Mouse (Mus musculus) megakaryocyte-erythroid progenitor cell, adult 5-6 weeks (primary cell): Measurements from ENCODE around the gene Cyb561d2. TPM values are rescaled to one million over a fixed set of nuclear protein-coding genes. Genes with fewer than 3 reads are reported as not detected.
A peak's percentile ranks its signal among the peaks of the same experiment; 100 is the strongest.

ENCODE experiments used
- ATAC-seq: replicated peaks from 2 replicates; pipeline ENCODE4 v1.8.0; 2016; ENCODE audit warnings: mild to moderate bottlenecking, inconsistent platforms; ENCODE audit not compliant: severe bottlenecking, poor library complexity, low FRiP score, low TSS enrichment
- total RNA-seq, 2 experiments: library from RNA; stranded (forward) in 1 of 2; stranded (reverse) in 1 of 2; fragments of 200-1000, 215-1000 nt in 1 of 2; fragments of >200 nt in 1 of 2; fragmentation: Nextera tagmentation in 1 of 2; gene quantifications; 2 replicates each; pipeline ENCODE4 v1.2.3; 2014 to 2017

Cyb561d2 gene
- total RNA-seq (2014; fragmentation: Nextera tagmentation) (5.3 and 16.6 TPM in 2 replicates), total RNA-seq (2017) (14.5 and 15.0 TPM in 2 replicates)

- peak; percentile 77 for ATAC-seq
Observed at GRCm38 (mm10) chr9:107541474-107542351, at the start of gene Cyb561d2, which contains the start of gene Nprl2. TSS of gene Cyb561d2 (minus strand) at chr9:107542193. TSS of gene Nprl2 (plus strand) at chr9:107542226.

- ATAC-seq, result no peak
Observed at GRCm38 (mm10) chr9:107590773-107591060, 48.7 kb upstream of the Cyb561d2 start.

GRCm38 (mm10) chr9:107590058-107590772 is 48.2 kb upstream of the Cyb561d2 start:
- peak; percentile 49 for ATAC-seq

GRCm38 (mm10) chr9:107587833-107588639 is 46.0 kb upstream of the Cyb561d2 start:
- ATAC-seq, result peak; percentile 25

- peak; percentile 74 for ATAC-seq
Observed at GRCm38 (mm10) chr9:107586974-107587832, 45.2 kb upstream of the Cyb561d2 start, which contains the start of gene Ifrd2. TSS of gene Ifrd2 (plus strand) at chr9:107587642.

GRCm38 (mm10) chr9:107586504-107586903 is 44.5 kb upstream of the Cyb561d2 start:
- ATAC-seq, result no peak

DNA sequence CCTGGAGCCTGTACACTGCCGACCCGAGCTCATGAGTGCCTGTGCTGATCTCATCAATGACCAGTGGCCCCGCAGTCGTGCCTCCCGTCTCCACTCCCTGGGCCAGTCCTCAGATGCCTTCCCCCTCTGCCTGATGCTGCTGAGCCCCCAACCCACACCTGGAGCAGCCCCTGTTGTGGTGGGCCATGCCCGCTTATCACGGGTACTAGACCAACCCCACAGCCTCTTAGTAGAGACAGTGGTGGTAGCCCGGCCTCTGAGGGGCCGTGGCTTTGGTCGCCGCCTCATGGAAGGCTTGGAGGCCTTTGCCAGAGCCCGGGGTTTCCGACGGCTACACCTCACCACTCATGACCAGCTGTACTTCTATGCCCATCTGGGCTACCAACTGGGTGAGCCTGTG is 41.2 kb upstream of the Cyb561d2 start:
- ATAC-seq, result no peak

- no peak for ATAC-seq
Observed at GRCm38 (mm10) chr9:107582509-107583062, 40.6 kb upstream of the Cyb561d2 start.

DNA sequence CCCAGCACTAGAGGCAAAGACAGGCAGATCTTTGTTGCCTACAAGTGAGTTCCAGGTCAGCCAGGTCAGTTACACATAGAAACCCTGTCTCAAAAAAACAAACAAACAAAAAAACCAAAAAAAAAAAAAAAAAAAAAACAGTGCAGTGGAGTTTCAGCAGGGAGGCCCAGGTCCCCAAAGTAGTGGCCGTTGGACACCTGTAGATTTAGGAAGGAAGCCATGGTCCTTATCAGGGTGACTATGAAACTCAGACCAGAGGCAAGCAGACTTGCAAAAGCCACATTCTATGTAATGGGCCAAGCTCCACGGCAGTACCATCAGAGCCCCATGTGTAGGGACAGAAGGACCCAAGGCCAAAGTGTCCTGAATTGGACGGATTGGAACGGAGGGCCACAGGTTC is 39.6 kb upstream of the Cyb561d2 start:
- no peak for ATAC-seq

DNA sequence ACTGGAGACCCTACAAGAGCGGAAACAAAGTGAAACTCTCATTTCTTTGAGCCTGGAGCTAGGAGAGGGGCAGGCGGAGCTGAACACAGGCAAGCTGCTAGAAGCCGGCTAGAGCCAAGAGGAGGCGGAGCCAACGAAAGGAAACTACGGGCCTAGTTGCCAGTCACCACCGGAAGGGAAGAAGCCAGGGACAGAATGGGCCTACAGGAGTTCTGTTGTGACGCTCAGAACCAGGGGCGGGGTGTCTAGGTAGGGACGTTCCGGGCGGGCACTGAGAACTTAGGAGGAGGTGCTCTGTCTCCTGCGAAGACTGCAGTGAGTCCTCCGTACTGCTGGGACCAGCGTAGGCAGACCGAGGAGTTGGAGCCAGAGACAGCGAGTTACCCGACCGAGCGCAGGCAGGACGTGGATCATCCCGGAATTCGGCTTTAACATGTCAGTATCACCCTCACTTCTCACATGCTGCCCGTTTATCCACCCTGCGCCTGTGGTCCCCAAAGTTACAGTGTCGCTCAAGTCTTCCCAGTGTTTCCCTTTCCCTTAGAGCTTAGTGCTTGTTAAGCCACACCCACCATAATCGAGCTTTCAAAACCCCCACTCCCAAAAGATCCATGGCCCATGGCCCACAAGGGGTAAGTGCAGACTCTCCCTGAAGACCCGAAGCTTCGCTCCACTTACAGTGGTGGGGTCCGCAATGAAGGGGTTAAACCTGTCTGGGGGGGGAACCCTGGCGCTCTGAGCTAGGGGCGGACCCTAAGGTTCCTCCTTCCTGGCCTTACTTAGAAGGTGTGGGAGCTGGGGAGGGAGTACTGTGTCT is 38.7 kb upstream of the Cyb561d2 start, which contains the start of gene Hyal3:
Gene Hyal3 (plus strand): TSS at position 318 of the 817 bp plus-strand sequence.
- ATAC-seq, result peak; percentile 84

- no peak for ATAC-seq
Observed at GRCm38 (mm10) chr9:107579023-107579900, 37.3 kb upstream of the Cyb561d2 start.

DNA sequence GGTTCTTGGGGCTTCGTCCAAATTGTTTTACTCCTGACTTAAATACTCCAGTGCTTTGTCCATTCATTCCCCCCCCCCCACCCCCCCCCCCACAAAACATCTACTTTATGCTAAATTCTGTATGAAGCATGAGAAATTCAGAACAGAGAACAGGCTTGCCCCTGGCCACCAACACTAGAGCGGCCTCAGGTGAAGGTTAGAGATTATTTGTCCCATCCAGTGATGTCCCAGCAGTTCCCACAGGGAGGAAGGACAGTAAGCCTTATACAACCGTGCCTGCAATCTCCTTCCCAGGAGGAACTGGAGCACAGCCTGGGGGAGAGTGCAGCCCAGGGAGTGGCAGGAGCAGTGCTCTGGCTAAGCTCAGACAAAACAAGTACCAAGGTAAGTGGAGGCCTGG is 36.6 kb upstream of the Cyb561d2 start, which contains the start of gene Naa80:
Gene Naa80 (plus strand): TSS at position 301 of the 400 bp plus-strand sequence.
- no peak for ATAC-seq

DNA sequence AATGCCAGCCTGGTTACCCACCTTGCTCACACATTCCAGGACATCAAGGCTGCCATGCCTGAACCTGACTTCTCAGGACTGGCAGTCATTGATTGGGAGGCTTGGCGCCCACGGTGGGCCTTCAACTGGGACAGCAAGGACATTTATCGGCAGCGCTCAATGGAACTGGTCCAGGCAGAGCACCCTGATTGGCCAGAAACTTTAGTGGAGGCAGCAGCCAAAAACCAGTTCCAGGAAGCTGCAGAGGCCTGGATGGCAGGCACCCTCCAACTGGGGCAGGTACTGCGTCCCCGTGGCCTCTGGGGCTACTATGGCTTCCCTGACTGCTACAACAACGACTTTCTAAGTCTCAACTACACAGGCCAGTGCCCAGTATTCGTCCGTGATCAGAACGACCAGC is 35.9 kb upstream of the Cyb561d2 start:
- ATAC-seq, result no peak

GRCm38 (mm10) chr9:107576357-107577107 is 34.5 kb upstream of the Cyb561d2 start, which contains the start of gene Hyal1:
TSS of gene Hyal1 (plus strand) at chr9:107576927.
- peak; percentile 77 for ATAC-seq

- ATAC-seq, result no peak
Observed at GRCm38 (mm10) chr9:107575579-107576356, 33.8 kb upstream of the Cyb561d2 start.
